Mouse (Mus musculus) lung, adult 2 months (tissue): ENCODE measurements around the gene Gm7030.
"Not testable (repeated sequence)": the region's sequence is repeated elsewhere in the genome, so short reads cannot be mapped to it uniquely, and the experiment has no call there.

Experiments used
- CTCF ChIP-seq: fragments of 200-500 bp; IDR thresholded peaks from 2 replicates; pipeline ENCODE4 v1.5.1; 2011; ENCODE audit warnings: mild to moderate bottlenecking, low read length, control low read depth; ENCODE audit not compliant: insufficient read depth
- POLR2A ChIP-seq: fragments of 200-500 bp; IDR thresholded peaks from 2 replicates; pipeline ENCODE4 v1.6.1; 2011; ENCODE audit warnings: low read depth, mild to moderate bottlenecking, control low read depth, low read length, borderline replicate concordance; ENCODE audit errors: extremely low read depth

- TF ChIP-seq CTCF, POLR2A: not testable (repeated sequence)
Observed at GRCm38 (mm10) chr17:36135421-36136231, 6.4 kb upstream of the Gm7030 start.
